Mouse (Mus musculus) left cerebral cortex, adult 2 months (tissue): Measurements from ENCODE around the gene Dhcr24. TPM values are rescaled to one million over a fixed set of nuclear protein-coding genes. Genes with fewer than 3 reads are reported as not detected.

ENCODE experiments used
- DNase-seq, 2 experiments: peaks; one replicate each; pipeline ENCODE4 v3.0.0; 2021 to 2022; ENCODE audit warnings: low spot score in 2 of 2, mixed read lengths in 1 of 2; ENCODE audit errors: extremely low spot score in 1 of 2
- H3K27ac ChIP-seq: fragments of 200-600 bp; 2 replicates; pipeline ENCODE4 v1.8.1; 2022
- H3K4me3 ChIP-seq: fragments of 200-600 bp; 2 replicates; pipeline ENCODE4 v1.8.1; 2022
- CTCF ChIP-seq: fragments of 200-600 bp; IDR thresholded peaks from 2 replicates; pipeline ENCODE4 v1.8.1; 2022; ENCODE audit warnings: antibody characterized with exemption, mild to moderate bottlenecking, moderate library complexity
- intact Hi-C: fragments of 180-260 bp; cut with DNase I; formaldehyde crosslinking; loops from one replicate; pipeline ENCODE4 v1.15.1; 2025
- total RNA-seq, 2 experiments: library from RNA; stranded (reverse); gene quantifications; 2 replicates each; pipeline ENCODE4 v1.2.3; 2021

The Dhcr24 gene
- total RNA-seq, 2 experiments from 2014 or later = 85.5 to 87.4 TPM

DNA sequence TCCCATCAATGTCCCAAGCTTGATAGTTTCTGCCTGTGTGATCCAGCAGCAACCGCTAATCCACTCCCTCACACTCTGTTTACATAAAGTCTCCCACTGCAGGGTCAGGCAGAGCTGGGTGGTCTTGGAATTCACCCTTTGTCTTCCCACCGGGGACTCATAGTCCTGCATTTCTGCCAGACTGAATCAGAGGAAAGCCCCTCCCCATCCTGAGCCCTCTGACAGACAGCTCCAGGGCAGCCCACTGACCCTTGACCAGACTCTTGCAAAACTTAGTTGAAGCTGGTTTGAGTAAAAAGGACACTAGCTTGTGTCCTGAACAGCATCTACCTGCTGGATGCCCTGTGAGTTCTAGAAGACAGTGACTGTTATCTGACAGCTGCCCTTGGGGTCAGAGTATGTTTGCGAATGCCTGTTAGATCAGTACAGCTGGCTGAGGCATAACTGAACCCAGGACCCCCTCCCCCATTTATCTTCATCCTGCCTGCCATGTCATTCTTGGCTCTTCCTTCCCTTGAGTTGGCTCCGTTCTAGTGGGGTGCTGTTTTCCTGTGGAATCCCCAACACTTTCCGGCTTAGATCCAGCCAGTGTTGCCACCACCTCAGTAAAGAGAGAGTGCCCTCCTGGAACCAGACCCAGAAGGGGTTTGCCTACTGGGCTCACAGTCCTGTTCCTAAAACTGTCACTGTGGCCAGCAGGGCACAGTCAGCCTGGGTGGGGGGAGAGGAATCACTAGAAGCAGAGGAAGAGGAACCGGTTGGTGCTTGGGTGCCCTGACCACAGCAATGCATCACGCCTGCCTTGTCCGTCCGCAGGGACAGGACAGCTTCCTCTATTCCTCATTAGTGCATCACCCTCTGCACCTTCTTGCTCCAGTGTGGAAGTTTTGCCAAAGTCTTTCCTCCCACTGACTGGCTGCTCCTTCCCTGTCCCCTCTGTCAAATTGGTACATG lies 2.3 kb downstream of the Dhcr24 start:
- H3K27ac ChIP-seq = no peak overlapping the region
- intact Hi-C loops = no loop called here
- no peak for TF ChIP-seq CTCF
- H3K4me3 ChIP-seq = peak overlapping the region; percentile 91
- no peak for DNase-seq

- Histone ChIP-seq H3K27ac (no peak overlapping the region), H3K4me3 (no peak overlapping the region)
- no peak for TF ChIP-seq CTCF
- DNase-seq = no peak
- intact Hi-C loops = no loop called here
Observed at GRCm38 (mm10) chr4:106564161-106564560, 3.3 kb downstream of the Dhcr24 start.

GRCm38 (mm10) chr4:106569680-106570079 lies 8.8 kb downstream of the Dhcr24 start:
- no peak for DNase-seq
- no peak overlapping the region for H3K27ac ChIP-seq
- intact Hi-C loops = no loop called here
- TF ChIP-seq CTCF = no peak
- H3K4me3 ChIP-seq = no peak overlapping the region

DNA sequence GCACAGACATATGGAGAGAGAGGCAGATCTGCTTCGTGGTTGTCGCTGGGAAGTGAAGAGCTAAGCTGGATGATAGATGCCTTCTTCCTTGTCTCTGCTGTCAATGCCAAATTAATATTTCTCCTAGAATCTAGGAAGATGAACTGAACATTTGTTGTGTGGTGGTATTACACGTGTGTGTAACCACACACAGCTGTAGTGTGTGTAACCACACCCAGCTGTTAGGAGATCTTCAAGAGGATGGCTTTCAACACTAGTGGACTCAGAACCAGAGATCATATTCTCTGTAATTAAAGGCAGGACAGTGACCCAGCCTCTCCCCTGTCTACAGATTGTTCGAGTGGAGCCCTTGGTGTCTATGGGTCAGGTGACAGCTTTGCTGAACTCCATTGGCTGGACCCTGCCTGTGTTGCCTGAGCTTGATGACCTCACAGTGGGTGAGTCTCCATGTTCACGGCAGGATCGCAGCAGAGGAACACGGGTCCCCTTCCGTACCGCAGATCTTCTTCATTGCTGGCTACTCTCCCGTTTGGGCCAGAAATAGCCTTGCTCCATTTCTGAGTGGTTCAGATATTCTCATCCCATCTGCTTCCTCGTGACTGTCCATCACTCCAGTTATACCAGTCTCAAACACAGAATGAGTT lies 10.4 kb downstream of the Dhcr24 start:
- no peak overlapping the region for H3K4me3 ChIP-seq
- TF ChIP-seq CTCF = no peak
- no peak overlapping the region for H3K27ac ChIP-seq

GRCm38 (mm10) chr4:106575022-106575421 lies 14.2 kb downstream of the Dhcr24 start:
- H3K4me3 ChIP-seq = no peak overlapping the region
- TF ChIP-seq CTCF = no peak
- no peak for DNase-seq
- no peak overlapping the region for H3K27ac ChIP-seq
- intact Hi-C loops = no loop called here

More for the DNA sequence above, 10.4 kb downstream of the Dhcr24 start:
- no peak for DNase-seq
- intact Hi-C loops = no loop called here

DNA sequence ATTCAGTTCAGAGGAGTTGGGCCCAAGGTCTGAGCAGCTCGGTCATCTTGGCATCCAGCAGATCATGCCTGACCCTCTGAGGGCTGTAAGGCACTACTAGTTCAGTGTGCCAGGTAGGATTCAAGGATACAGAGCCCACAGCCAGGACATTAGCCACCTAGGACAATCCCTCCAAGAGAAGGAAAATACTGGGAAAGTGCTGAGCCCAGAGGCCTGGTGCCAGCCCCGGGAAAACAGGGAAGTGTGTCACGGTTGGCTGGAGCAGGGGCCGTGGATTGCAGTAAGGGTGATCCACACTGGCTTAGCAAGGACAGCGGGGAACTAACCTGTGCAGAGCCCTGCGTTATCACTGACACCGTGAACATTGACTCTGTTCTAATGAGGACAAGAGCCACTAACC lies 16.7 kb downstream of the Dhcr24 start:
- Histone ChIP-seq H3K27ac (no peak overlapping the region), H3K4me3 (no peak overlapping the region)
- no peak for TF ChIP-seq CTCF
- DNase-seq = no peak
- intact Hi-C loops = no loop called here

GRCm38 (mm10) chr4:106581176-106581864 lies 20.5 kb downstream of the Dhcr24 start:
- TF ChIP-seq CTCF = no peak
- peak overlapping the region; percentile 27 for H3K4me3 ChIP-seq
- H3K27ac ChIP-seq = peak overlapping the region; percentile 69
- intact Hi-C loops = no loop called here
- DNase-seq = no peak

- no peak for TF ChIP-seq CTCF
- Histone ChIP-seq H3K4me3 (peak overlapping the region; percentile 27), H3K27ac (peak overlapping the region; percentile 69)
- peak in 1 of 2 experiments; percentile 43 for DNase-seq
- intact Hi-C loops = no loop called here
Observed at GRCm38 (mm10) chr4:106581865-106582204, 21.0 kb downstream of the Dhcr24 start.

GRCm38 (mm10) chr4:106582428-106583153 lies 21.8 kb downstream of the Dhcr24 start:
- H3K27ac ChIP-seq = peak overlapping the region; percentile 69; the same call in 1 of the 2 replicates
- DNase-seq = no peak
- intact Hi-C loops = no loop called here
- H3K4me3 ChIP-seq = no peak overlapping the region
- no peak for TF ChIP-seq CTCF

- Histone ChIP-seq H3K4me3 (no peak overlapping the region), H3K27ac (no peak overlapping the region)
- intact Hi-C loops = no loop called here
- DNase-seq = no peak
- no peak for TF ChIP-seq CTCF
Observed at GRCm38 (mm10) chr4:106584665-106585064, 23.8 kb downstream of the Dhcr24 start.

- no peak for TF ChIP-seq CTCF
- H3K27ac ChIP-seq = no peak overlapping the region
- H3K4me3 ChIP-seq = no peak overlapping the region
- intact Hi-C loops = no loop called here
- DNase-seq = no peak
Observed at GRCm38 (mm10) chr4:106587075-106587474, 26.2 kb downstream of the Dhcr24 start.
